Mouse (Mus musculus) limb, embryonic 11.5 days (tissue): Measurements from ENCODE around the gene Gm20532. TPM values are rescaled to one million over a fixed set of nuclear protein-coding genes. Genes with fewer than 3 reads are reported as not detected.

Experiments used
- ATAC-seq: fragments of 200-750 bp; cut with Nextera tagmentation; 2 replicates; pipeline ENCODE4 v1.8.0; 2017; ENCODE audit warnings: low read depth; ENCODE audit not compliant: insufficient number of reproducible peaks, low FRiP score, low TSS enrichment
- DNase-seq: peaks from one replicate; pipeline ENCODE4 v3.0.0-alpha.2; 2015; ENCODE audit warnings: low spot score
- H3K27ac ChIP-seq: fragments of 300-500 bp; sonication (generic); replicated peaks from 2 replicates; pipeline ENCODE4 v1.5.1; 2014; ENCODE audit warnings: low read depth, mild to moderate bottlenecking, low read length
- H3K27me3 ChIP-seq: fragments of 300-500 bp; sonication (generic); 2 replicates; pipeline ENCODE4 v1.6.1; 2014; ENCODE audit warnings: mild to moderate bottlenecking, low read length, mixed read lengths; ENCODE audit not compliant: control insufficient read depth, insufficient read depth
- H3K36me3 ChIP-seq: fragments of 300-500 bp; sonication (generic); 2 replicates; pipeline ENCODE4 v1.6.1; 2014; ENCODE audit warnings: mild to moderate bottlenecking, low read length, moderate library complexity, mixed read lengths; ENCODE audit not compliant: control insufficient read depth, insufficient read depth
- H3K4me1 ChIP-seq: fragments of 300-500 bp; sonication (generic); 2 replicates; pipeline ENCODE4 v1.6.1; 2014; ENCODE audit warnings: low read length, mixed read lengths; ENCODE audit not compliant: control insufficient read depth, insufficient read depth
- H3K4me2 ChIP-seq: fragments of 300-500 bp; sonication (generic); 2 replicates; pipeline ENCODE4 v1.6.1; 2014; ENCODE audit warnings: low read depth, mild to moderate bottlenecking, moderate library complexity; ENCODE audit not compliant: severe bottlenecking
- H3K4me3 ChIP-seq: fragments of 300-500 bp; sonication (generic); 2 replicates; pipeline ENCODE4 v1.5.1; 2014; ENCODE audit warnings: low read depth, low read length
- H3K9ac ChIP-seq: fragments of 300-500 bp; sonication (generic); 2 replicates; pipeline ENCODE4 v1.6.1; 2014; ENCODE audit warnings: mild to moderate bottlenecking, low read length
- H3K9me3 ChIP-seq: fragments of 300-500 bp; sonication (generic); 2 replicates; pipeline ENCODE4 v1.6.1; 2016; ENCODE audit warnings: low read length; ENCODE audit not compliant: control insufficient read depth
- WGBS: fragments of 180-500 bp; shearing (Covaris S2); extraction: QIAGEN DNeasy Blood & Tissue Kit; methylation state at CpG from one replicate; pipeline ENCODE4 v1.1.7; 2014; 5-methylcytosine and 5-hydroxymethylcytosine counted together
- polyA plus RNA-seq: library from polyadenylated mRNA; unstranded; fragments of >200 nt; fragmentation: Nextera tagmentation; extraction: Ambion mirVana; gene quantifications from 2 replicates; pipeline ENCODE4 v1.2.1, GENCODE M21; 2014

Gm20532 gene
- polyA plus RNA-seq, 1 experiment from 2014 or later, result not detected

DNA sequence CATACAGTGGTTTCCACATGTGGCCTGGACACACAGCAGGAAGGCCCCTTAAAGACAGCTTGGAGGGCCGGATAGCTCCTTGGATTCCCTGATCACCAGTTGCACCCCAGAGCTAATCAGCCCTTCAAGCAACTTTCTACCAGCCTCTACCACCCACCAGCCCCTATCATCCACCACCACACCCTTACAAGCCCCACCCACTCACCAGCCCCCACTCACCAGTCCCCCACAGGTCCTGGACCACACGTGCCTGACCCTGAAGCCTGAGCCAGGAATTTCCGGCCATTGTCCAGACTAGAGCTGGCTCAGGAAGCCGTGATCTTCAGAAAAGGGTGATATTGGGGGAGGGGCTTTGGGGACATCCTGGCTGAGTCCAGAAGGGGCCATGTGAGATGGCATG, 10.6 kb upstream of the Gm20532 start:
- DNase-seq, result no peak
- Histone ChIP-seq H3K4me2 (no peak overlapping the region), H3K27ac (no peak overlapping the region), H3K36me3 (no peaks in the 10 kb centered on the region), H3K4me1 (peaks cover 3% of the 10 kb centered on the region; the same call in 1 of the 2 replicates), H3K9me3 (no peaks in the 10 kb centered on the region), H3K9ac (no peak overlapping the region), H3K27me3 (no peaks in the 10 kb centered on the region), H3K4me3 (no peak overlapping the region)
- ATAC-seq, result no peak
- 64% methylated on average over 4 of the region's 4 CpGs for WGBS

GRCm38 (mm10) chr2:26576462-26576861, 10.0 kb upstream of the Gm20532 start:
- ATAC-seq, result no peak
- Histone ChIP-seq H3K36me3 (no peaks in the 10 kb centered on the region), H3K27me3 (no peaks in the 10 kb centered on the region), H3K4me1 (peaks cover 3% of the 10 kb centered on the region; the same call in 1 of the 2 replicates), H3K9ac (no peak overlapping the region), H3K4me3 (no peak overlapping the region), H3K9me3 (no peaks in the 10 kb centered on the region), H3K4me2 (no peak overlapping the region), H3K27ac (no peak overlapping the region)
- 77% methylated on average over 4 of the region's 4 CpGs for WGBS
- no peak for DNase-seq

GRCm38 (mm10) chr2:26578369-26578768, 8.1 kb upstream of the Gm20532 start:
- Histone ChIP-seq H3K4me1 (peaks cover 3% of the 10 kb centered on the region; the same call in 1 of the 2 replicates), H3K27me3 (no peaks in the 10 kb centered on the region), H3K9me3 (no peaks in the 10 kb centered on the region), H3K9ac (0 out of 2 replicates have a peak overlapping the region, but pooled peaks have one; percentile 5), H3K4me2 (no peak overlapping the region), H3K4me3 (no peak overlapping the region), H3K36me3 (no peaks in the 10 kb centered on the region), H3K27ac (peak overlapping the region; percentile 38)
- whole genome bisulfite sequencing, result 56% methylated on average over 6 of the region's 6 CpGs
- DNase-seq (peak; percentile 31), ATAC-seq (no peak)

DNA sequence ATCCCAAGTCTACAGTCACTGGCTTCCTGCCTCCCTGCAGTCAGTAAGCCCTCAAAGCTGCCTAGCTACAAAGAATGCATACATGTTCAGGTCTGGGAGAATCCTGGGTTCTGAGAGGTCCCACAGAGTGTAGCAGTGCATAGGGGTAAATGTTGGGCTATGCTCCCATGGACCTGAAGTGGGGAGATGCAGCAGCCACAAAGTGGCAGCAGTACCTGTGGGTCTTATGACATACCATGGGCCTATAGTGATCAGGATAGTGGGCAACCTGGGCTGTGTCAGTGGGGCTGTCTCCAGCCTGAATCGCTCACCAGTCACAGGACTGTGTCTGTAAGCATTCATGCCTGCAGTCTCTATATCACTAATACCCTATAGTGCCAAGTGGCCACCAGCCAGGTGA, 6.7 kb upstream of the Gm20532 start, which contains the start of gene Egfl7:
TSS of gene Egfl7 (plus strand) at position 301 of the 400 bp plus-strand sequence.
- H3K27ac ChIP-seq, result no peak within 1 kb of the TSS
- no peaks in the 10 kb centered on the region for H3K27me3 ChIP-seq
- WGBS, result 95% methylated on average over 1 of the region's 1 CpGs
- no peak within 1 kb of the TSS for H3K4me3 ChIP-seq
- no peak for DNase-seq
- ATAC-seq, result no peak
- H3K9ac ChIP-seq, result no peak within 1 kb of the TSS
- peaks cover 3% of the 10 kb centered on the region; the same call in 1 of the 2 replicates for H3K4me1 ChIP-seq
- H3K4me2 ChIP-seq, result no peak within 1 kb of the TSS
- no peaks in the 10 kb centered on the region for H3K9me3 ChIP-seq
- H3K36me3 ChIP-seq, result no peaks in the 10 kb centered on the region

DNA sequence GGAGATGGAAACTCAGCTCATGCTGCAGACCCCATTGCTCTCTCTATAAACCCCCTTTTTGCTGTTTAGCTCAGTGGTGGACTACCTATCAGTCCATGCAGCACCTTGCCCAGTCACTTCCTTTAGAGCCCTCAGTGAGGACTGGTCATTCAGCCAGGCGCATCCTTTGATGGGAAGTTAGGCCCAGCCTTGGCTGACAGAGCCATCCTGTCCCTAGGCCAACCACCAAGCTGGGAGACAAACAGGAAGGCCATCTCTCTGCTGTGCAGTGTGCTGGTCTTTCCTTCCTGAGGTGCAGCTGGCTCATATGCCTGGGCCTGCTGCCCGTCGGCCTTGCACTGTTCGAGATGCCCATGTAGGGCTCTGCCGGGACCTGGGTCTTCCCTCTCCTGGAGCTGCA, 5.7 kb upstream of the Gm20532 start:
- H3K4me3 ChIP-seq, result no peak overlapping the region
- WGBS, result 93% methylated on average over 5 of the region's 5 CpGs
- no peak overlapping the region for H3K27ac ChIP-seq
- ATAC-seq, result no peak
- H3K36me3 ChIP-seq, result no peaks in the 10 kb centered on the region
- H3K4me1 ChIP-seq, result peaks cover 3% of the 10 kb centered on the region; the same call in 1 of the 2 replicates
- no peaks in the 10 kb centered on the region for H3K9me3 ChIP-seq
- H3K4me2 ChIP-seq, result no peak overlapping the region
- no peak overlapping the region for H3K9ac ChIP-seq
- DNase-seq, result no peak
- H3K27me3 ChIP-seq, result no peaks in the 10 kb centered on the region

GRCm38 (mm10) chr2:26582203-26582602, 4.2 kb upstream of the Gm20532 start:
- peaks cover 3% of the 10 kb centered on the region; the same call in 1 of the 2 replicates for H3K4me1 ChIP-seq
- H3K36me3 ChIP-seq, result no peaks in the 10 kb centered on the region
- H3K4me3 ChIP-seq, result no peak overlapping the region
- DNase-seq, result no peak
- no peak overlapping the region for H3K4me2 ChIP-seq
- WGBS, result 55% methylated on average over 2 of the region's 2 CpGs
- H3K27ac ChIP-seq, result no peak overlapping the region
- H3K9ac ChIP-seq, result no peak overlapping the region
- no peaks in the 10 kb centered on the region for H3K9me3 ChIP-seq
- ATAC-seq, result no peak
- H3K27me3 ChIP-seq, result no peaks in the 10 kb centered on the region

DNA sequence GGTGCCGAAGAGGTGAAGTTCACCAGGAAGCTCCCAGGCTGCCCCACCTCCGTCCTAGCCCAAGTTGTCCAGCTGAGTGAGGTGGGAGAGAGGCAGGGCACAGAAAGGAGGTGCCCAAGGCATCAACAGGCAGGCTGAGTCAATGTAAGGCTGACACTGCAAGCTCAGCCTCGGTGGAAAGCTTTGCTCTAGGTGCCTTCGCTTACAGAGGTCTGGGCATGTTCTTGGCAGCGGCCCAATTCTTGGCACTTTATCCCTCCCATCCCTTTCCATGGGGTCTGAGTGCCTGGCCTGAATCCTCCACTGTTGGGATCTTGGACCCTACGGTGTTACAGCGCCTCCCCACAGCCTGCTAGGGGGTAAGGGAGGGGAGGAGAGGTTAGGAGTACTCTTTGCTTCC, 3.7 kb upstream of the Gm20532 start:
- Histone ChIP-seq H3K4me1 (peaks cover 3% of the 10 kb centered on the region; the same call in 1 of the 2 replicates), H3K9me3 (no peaks in the 10 kb centered on the region), H3K9ac (no peak overlapping the region; the same call in 1 of the 2 replicates), H3K4me2 (no peak overlapping the region), H3K27me3 (no peaks in the 10 kb centered on the region), H3K36me3 (no peaks in the 10 kb centered on the region), H3K27ac (no peak overlapping the region), H3K4me3 (no peak overlapping the region)
- 85% methylated on average over 7 of the region's 7 CpGs for WGBS
- ATAC-seq, result no peak
- DNase-seq, result no peak

GRCm38 (mm10) chr2:26583640-26584039, 2.8 kb upstream of the Gm20532 start:
- Histone ChIP-seq H3K4me1 (peaks cover 4% of the 10 kb centered on the region), H3K4me2 (no peak overlapping the region), H3K4me3 (no peak overlapping the region; the same call in 1 of the 2 replicates), H3K36me3 (no peaks in the 10 kb centered on the region), H3K9ac (peak overlapping the region; percentile 3; the same call in 1 of the 2 replicates), H3K9me3 (no peaks in the 10 kb centered on the region), H3K27me3 (no peaks in the 10 kb centered on the region), H3K27ac (no peak overlapping the region)
- WGBS, result 62% methylated on average over 11 of the region's 11 CpGs
- ATAC-seq (no peak), DNase-seq (no peak)

DNA sequence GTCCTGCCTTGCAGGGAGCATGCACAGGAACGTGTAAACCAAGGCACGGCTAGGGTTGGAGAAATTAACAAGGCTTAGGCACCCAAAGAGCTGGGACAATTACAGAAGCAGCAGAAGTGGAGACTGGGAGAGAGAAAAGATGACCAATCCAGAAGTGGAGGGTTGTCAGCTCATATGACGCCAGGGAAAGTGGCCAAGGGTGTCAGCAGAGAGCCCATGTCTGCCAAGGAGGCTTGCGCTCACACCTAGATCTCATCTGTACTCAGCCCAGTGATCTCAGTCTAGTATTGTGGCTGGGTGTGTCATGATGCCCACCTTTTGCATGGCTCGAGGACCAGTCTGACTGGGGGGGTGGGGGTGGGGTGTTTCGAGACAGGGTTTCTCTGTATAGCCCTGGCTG, 726 bp upstream of the Gm20532 start:
- no peak for ATAC-seq
- H3K27ac ChIP-seq, result no peak overlapping the region; the same call in 1 of the 2 replicates
- no peak for DNase-seq
- no peak overlapping the region for H3K4me2 ChIP-seq
- no peaks in the 10 kb centered on the region for H3K36me3 ChIP-seq
- H3K9ac ChIP-seq, result 0 out of 2 replicates have a peak overlapping the region, but pooled peaks have one; percentile 17
- H3K27me3 ChIP-seq, result no peaks in the 10 kb centered on the region
- H3K4me3 ChIP-seq, result peak overlapping the region; percentile 49
- no peaks in the 10 kb centered on the region for H3K9me3 ChIP-seq
- WGBS, result 64% methylated on average over 6 of the region's 6 CpGs
- peaks cover 5% of the 10 kb centered on the region; the same call in 1 of the 2 replicates for H3K4me1 ChIP-seq
